Mouse (Mus musculus): ENCODE results near the gene Nudt14. TPM values are rescaled to one million over a fixed set of nuclear protein-coding genes. Genes with fewer than 3 reads are reported as not detected.
A peak's percentile ranks its signal among the peaks of the same experiment; 100 is the strongest.

Gene Nudt14
- total and polyA plus RNA-seq, 3 experiments = 17.7 to 23.9 (median 20.7) TPM

DNA sequence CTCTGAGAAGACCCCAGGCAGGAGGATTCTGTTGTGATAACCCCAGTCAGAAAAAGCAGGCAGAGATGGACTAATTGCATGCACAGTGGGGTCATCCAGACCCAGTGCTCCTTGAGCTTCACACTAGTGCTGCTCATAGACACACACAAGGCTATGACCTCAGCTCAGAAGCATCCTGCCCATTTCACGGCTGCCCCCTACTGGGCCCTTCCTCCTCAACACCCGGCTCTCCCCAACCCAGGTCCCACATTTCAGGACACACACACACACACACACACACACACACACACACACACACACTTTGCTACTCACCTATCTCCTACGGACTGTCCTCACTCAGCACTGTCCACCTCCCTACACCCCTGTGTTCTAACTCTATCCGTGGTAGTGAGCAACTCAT, 16.4 kb upstream of the Nudt14 start:
- dilution Hi-C loops (cut with MboI; ENCODE audit: extremely low pct_ligation_motif_present, extremely low pct_unique_long_range_greater_than_20kb, low sequenced_read_pairs) (no loop called here), in situ Hi-C loops (cut with MboI; ENCODE audit: low pct_ligation_motif_present, low pct_unique_long_range_greater_than_20kb, low sequenced_read_pairs) (no loop called here)
- no peaks in the 10 kb centered on the region for H3K27me3 ChIP-seq (replicated peaks)
- no peak overlapping the region for H3K4me2 ChIP-seq (ENCODE audit: insufficient read depth, low read depth, poor library complexity, severe bottlenecking)
- H3K4me1 ChIP-seq (ENCODE audit: control insufficient read depth in 1 of 2, insufficient read depth in 2 of 2) = no peaks in the 10 kb centered on the region
- no peak overlapping the region for H3K27ac ChIP-seq (ENCODE audit: insufficient read depth, low read depth)
- H3K9ac ChIP-seq (ENCODE audit: insufficient read depth, low read depth) = no peak overlapping the region
- peak; percentile 28 for DNase-seq (ENCODE audit: extremely low read depth)
- no peaks in the 10 kb centered on the region for H3K9me3 ChIP-seq (replicated peaks; ENCODE audit: low read length)
- peaks cover 39 to 77% of the 10 kb centered on the region in 2 experiments for H3K36me3 ChIP-seq (replicated peaks in 1 of 2; ENCODE audit: control insufficient read depth in 1 of 2, insufficient read depth in 1 of 2, low read length in 1 of 2)
- TF ChIP-seq RAD21 (IDR thresholded peaks at IDR 0.05; ENCODE audit: low read depth, low read length) (peak; percentile 40), SMC3 (IDR thresholded peaks at IDR 0.05; ENCODE audit: low read depth, low read length) (peak; percentile 38), JUN (IDR thresholded peaks at IDR 0.05; ENCODE audit: insufficient read depth, low read depth, low read length) (no peak), CTCF (conservative IDR thresholded peaks at IDR 0.05 in 1 of 2, IDR thresholded peaks at IDR 0.05 in 1 of 2; ENCODE audit: low read depth in 2 of 2, low read length in 2 of 2) (peak in 1 of 2 experiments; percentile 59; a peak in 2 of 4 replicates)
- no peak overlapping the region for H3K4me3 ChIP-seq (replicated peaks in 1 of 3; ENCODE audit: low read depth in 2 of 3, low read length in 2 of 3, poor library complexity in 1 of 3)
- no peaks in the 10 kb centered on the region for H3K79me2 ChIP-seq (replicated peaks; ENCODE audit: control insufficient read depth, extremely low read depth, insufficient read depth, poor library complexity, severe bottlenecking)

GRCm38 (mm10) chr12:112955800-112956199, 13.9 kb upstream of the Nudt14 start:
- TF ChIP-seq SMC3 (IDR thresholded peaks at IDR 0.05; ENCODE audit: low read depth, low read length) (peak; percentile 81), JUND (conservative IDR thresholded peaks at IDR 0.05; ENCODE audit: low read depth, low read length) (no peak), MAX (IDR thresholded peaks at IDR 0.05; ENCODE audit: low read length) (no peak), RAD21 (IDR thresholded peaks at IDR 0.05; ENCODE audit: low read depth, low read length) (peak; percentile 37), MEF2A (IDR thresholded peaks at IDR 0.05; ENCODE audit: borderline replicate concordance, low read depth, low read length) (no peak), CHD1 (IDR thresholded peaks at IDR 0.05; ENCODE audit: low read depth, low read length) (no peak), RCOR1 (conservative IDR thresholded peaks at IDR 0.05; ENCODE audit: low read depth, low read length) (no peak), E2F4 (IDR thresholded peaks at IDR 0.05; ENCODE audit: insufficient replicate concordance, low read depth, low read length) (no peak), JUN (IDR thresholded peaks at IDR 0.05; ENCODE audit: insufficient read depth, low read depth, low read length) (no peak), NRF1 (IDR thresholded peaks at IDR 0.05; ENCODE audit: low read depth, low read length) (0 out of 2 replicates have a peak, but pooled peaks have one; percentile 8), GABPA (IDR thresholded peaks at IDR 0.05; ENCODE audit: insufficient replicate concordance, low read depth, low read length) (no peak), CTCF (conservative IDR thresholded peaks at IDR 0.05 in 1 of 2, IDR thresholded peaks at IDR 0.05 in 1 of 2; ENCODE audit: low read depth in 2 of 2, low read length in 2 of 2) (peak; percentile 85 to 90), ZNF384 (IDR thresholded peaks at IDR 0.05; ENCODE audit: low read depth, low read length) (no peak), ZMIZ1 (IDR thresholded peaks at IDR 0.05; ENCODE audit: low read depth, low read length) (no peak), EP300 (IDR thresholded peaks at IDR 0.05; ENCODE audit: low read length) (no peak), ZKSCAN1 (IDR thresholded peaks at IDR 0.05; ENCODE audit: borderline replicate concordance, low read depth, low read length) (no peak)
- Histone ChIP-seq H3K4me1 (ENCODE audit: control insufficient read depth in 1 of 2, insufficient read depth in 2 of 2) (peaks cover 0 to 1% of the 10 kb centered on the region in 2 experiments; a peak in 3 of 4 replicates), H3K4me2 (ENCODE audit: insufficient read depth, low read depth, poor library complexity, severe bottlenecking) (no peak overlapping the region), H3K79me2 (replicated peaks; ENCODE audit: control insufficient read depth, extremely low read depth, insufficient read depth, poor library complexity, severe bottlenecking) (no peaks in the 10 kb centered on the region), H3K27ac (ENCODE audit: insufficient read depth, low read depth) (no peak overlapping the region), H3K9ac (ENCODE audit: insufficient read depth, low read depth) (no peak overlapping the region), H3K9me3 (replicated peaks; ENCODE audit: low read length) (no peaks in the 10 kb centered on the region), H3K27me3 (replicated peaks) (peaks cover 6% of the 10 kb centered on the region), H3K36me3 (replicated peaks in 1 of 2; ENCODE audit: control insufficient read depth in 1 of 2, insufficient read depth in 1 of 2, low read length in 1 of 2) (peaks cover 14 to 53% of the 10 kb centered on the region in 2 experiments), H3K4me3 (replicated peaks in 1 of 3; ENCODE audit: low read depth in 2 of 3, low read length in 2 of 3, poor library complexity in 1 of 3) (no peak overlapping the region)
- in situ Hi-C loops (cut with MboI; ENCODE audit: low pct_ligation_motif_present, low pct_unique_long_range_greater_than_20kb, low sequenced_read_pairs) (no loop called here), dilution Hi-C loops (cut with MboI; ENCODE audit: extremely low pct_ligation_motif_present, extremely low pct_unique_long_range_greater_than_20kb, low sequenced_read_pairs) (no loop called here)
- peak; percentile 60 for DNase-seq (ENCODE audit: extremely low read depth)
